Mouse (Mus musculus) left cerebral cortex, adult 9 months (tissue): ENCODE data around the gene Gm3012.
"Not testable (repeated sequence)": the region's sequence is repeated elsewhere in the genome, so short reads cannot be mapped to it uniquely, and the experiment has no call there.

Source experiments
- DNase-seq, 2 experiments: peaks; one replicate each; pipeline ENCODE4 v3.0.0; 2022; ENCODE audit warnings: low spot score in 2 of 2

Gene Gm3012

DNA sequence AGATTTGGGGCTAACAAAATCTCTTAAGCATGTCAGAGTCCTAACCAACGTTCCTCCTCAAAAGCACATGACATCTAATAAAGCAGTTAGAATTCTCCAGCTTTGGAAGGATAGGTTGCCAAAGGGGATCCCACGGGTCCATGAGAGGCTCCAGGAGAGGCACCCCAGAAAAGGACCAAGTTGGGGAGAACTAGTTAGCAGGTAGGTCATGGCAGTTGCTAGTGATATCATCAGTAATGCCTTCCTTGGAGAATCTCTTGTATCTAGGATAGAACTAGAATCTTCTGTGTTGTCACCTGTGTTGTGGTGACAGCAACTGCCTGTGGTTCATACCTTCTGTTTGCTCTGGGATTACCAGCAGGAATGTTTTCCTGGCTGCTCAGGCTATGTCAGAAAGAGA lies at the start of gene Gm3012:
Gene Gm3012, plus strand, starts transcription at position 301 of the 400 bp plus-strand sequence.
- DNase-seq, result not testable (repeated sequence)

DNA sequence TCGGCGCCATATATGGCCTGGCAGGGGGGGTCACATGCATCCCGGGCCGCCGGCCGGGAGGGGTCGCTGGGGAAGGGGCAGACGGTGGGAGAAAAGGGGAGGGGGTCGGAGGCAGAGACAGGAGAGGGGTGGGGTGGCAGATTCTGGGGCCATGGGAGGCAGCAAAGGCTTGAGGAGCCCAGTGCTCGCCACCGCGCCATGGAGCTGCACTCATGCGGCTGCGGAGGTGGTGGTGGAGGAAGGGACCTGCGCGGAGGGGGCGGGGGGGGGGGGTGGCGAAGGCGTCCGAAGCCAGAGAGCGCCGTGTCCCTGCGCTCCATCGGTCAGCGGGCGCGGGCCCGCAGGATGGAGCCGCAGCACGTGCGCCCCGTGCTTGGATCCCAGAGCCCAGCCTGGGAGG lies 17.4 kb downstream of the Gm3012 start, which contains the start of gene Gm3020:
Gene Gm3020, plus strand, starts transcription at position 301 of the 400 bp plus-strand sequence.
- DNase-seq, result not testable (repeated sequence)

DNA sequence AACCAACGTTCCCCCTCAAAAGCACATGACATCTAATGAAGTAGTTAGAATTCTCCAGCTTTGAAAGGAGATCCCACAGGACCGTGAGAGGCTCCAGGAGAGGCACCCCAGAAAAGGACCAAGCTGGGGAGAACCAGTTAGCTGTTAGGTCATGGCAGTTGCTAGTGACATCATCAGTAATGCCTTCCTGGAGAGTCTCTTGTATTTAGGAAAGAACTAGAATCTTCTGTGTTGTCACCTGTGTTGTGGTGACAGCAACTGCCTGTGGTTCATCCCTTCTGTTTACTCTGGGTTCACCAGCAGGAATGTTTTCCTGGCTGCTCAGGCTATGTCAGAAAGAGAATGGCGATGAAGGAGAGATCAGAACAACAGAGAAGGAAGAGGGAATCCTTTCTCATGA lies 54.2 kb downstream of the Gm3012 start, which contains the start of gene Gm3043:
Gene Gm3043, plus strand, starts transcription at position 301 of the 400 bp plus-strand sequence.
- DNase-seq, result not testable (repeated sequence)
